Mouse (Mus musculus): ENCODE measurements around the gene Asxl2. TPM values are rescaled to one million over a fixed set of nuclear protein-coding genes. Genes with fewer than 3 reads are reported as not detected.

Gene Asxl2
- polyA plus RNA-seq, 1 experiment from 2014 or later: 18.6 TPM

Other genes starting within 250 kb of the Asxl2 start
- 78.2 and 80.0 TPM in 2 replicates for gene Rab10, start 116.9 kb upstream of the Asxl2 start, polyA plus RNA-seq (2015; fragmentation: Nextera tagmentation; extraction: Ambion mirVana)
- gene Kif3c, start 61.7 kb upstream of the Asxl2 start, polyA plus RNA-seq (2015; fragmentation: Nextera tagmentation; extraction: Ambion mirVana): 15.8 and 19.1 TPM in 2 replicates
- gene Dtnb, start 145.5 kb downstream of the Asxl2 start, polyA plus RNA-seq (2015; fragmentation: Nextera tagmentation; extraction: Ambion mirVana): 36.9 and 43.2 TPM in 2 replicates